Mouse (Mus musculus) ovary, postnatal 36 days (tissue): ENCODE results near the gene Mest.

Experiments
- DNase-seq: peaks from one replicate; pipeline ENCODE4 v3.0.0; 2022; ENCODE audit warnings: low spot score, mixed read lengths

Mest gene

GRCm38 (mm10) chr6:30739177-30739747, 15.9 kb downstream of the Mest start:
- no peak for DNase-seq

DNA sequence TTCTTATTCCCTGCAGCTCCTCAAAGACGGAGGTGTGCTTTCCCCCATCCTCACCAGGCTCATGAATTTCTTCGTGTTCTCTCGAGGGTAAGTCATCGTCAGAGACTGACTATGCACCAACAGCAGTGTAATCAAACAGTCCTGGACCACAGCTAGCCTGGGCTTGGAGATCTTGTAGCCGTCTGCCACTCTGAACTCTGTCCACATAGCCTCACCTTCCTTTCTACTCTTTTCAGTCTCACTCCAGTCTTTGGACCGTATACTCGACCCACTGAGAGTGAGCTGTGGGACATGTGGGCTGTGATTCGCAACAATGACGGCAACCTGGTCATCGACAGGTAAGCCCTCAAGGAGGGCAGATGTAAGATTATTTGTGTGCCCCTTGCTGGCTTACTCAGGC, 21.5 kb downstream of the Mest start:
- no peak for DNase-seq

- DNase-seq, result no peak
These were observed 22.2 kb downstream of the Mest start for GRCm38 (mm10) chr6:30745591-30745990.

- DNase-seq, result no peak
These were observed 24.4 kb downstream of the Mest start for GRCm38 (mm10) chr6:30747631-30748357.

DNA sequence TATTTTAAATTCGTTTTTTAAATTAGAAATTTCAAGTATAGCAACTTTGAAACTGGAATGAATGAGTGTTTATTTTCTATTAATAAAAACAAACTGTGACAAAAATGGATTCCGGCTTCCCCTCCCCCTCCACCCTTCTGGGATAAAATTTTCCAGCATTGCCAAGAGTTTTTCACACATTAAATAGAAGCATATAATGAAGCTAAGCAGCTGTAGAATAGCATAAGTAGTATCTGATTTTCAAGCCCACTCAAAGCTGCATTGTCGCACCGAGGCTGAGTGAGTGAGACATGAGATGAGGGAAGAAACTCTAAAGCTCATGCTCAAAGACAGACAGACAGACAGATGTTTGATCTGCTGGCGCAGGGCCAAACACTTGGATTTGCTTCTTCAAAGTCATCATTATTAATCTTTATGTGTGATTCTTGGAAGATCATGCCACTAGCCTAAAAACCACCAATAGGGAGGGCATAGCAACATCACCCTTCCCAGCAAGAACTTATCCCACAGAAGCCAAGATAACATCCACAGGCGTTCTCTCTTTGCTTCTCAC, 25.1 kb downstream of the Mest start:
- DNase-seq, result no peak

DNA sequence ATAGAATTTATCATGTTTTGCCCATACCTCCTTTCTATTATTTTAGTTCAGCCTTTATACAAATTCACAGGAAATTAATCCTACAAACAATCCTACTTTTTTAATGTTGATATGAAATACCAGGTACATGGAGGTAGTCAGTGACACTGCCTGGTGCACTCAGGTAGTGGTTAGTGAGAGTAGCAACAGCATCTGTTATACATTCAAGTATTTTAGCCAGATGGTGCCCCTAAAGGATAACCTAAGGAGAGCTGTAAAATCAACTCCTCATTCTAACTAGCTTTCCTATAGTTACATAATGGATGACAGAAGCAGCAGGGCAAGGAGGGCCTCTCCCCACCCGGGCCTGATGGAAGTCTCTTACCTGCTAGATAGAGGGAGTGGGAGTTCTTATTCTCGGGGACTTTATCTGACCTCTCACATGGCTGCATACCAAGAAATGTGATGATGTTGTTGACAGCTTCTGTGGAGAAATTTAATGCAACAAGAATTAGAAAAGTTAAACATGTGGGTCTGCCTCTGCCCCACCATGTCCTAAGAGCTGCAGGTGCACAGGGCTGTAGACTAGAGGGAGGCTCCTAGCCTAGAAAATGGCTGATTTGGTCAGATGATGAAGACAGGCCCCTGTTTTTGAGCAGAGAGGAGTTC, 25.8 kb downstream of the Mest start:
- DNase-seq, result no peak

DNA sequence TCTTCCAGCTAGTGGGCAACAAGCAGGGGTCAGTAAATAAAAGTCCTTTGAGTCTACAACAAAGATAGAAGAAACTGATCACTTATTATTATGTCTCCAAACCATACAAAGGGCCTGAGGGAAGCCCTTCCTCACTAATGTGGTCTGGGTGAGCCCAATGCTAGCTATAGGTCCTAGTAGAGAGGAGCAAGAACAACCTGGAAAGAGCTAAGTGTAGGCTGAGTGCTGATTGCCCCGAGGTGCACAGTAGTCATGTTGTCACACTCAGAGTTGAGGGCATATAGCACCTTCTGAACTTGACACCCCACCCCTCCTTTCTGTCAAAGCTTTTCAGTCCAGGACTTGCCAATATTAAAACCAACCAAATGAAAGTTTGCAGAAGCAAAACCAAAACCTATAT, 26.5 kb downstream of the Mest start:
- DNase-seq, result no peak

DNA sequence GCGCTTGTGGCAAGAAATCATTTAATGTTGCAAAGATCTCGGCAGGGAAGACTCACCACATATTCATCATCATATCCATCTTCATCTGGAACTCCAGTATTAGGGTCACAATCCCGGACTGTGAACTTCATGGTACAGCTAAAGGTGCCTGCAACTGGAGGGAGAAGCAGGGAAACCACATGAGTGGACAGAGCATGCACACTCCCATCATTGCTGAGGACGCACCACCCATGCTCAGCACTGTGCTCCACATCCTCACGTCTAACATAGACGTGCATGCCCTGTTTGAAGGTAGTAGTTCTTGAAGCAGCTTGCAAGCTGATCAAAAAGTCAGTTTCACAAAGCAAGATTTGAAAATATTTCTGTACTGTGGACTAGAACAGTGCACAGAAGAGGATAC, 27.1 kb downstream of the Mest start:
- no peak for DNase-seq

DNA sequence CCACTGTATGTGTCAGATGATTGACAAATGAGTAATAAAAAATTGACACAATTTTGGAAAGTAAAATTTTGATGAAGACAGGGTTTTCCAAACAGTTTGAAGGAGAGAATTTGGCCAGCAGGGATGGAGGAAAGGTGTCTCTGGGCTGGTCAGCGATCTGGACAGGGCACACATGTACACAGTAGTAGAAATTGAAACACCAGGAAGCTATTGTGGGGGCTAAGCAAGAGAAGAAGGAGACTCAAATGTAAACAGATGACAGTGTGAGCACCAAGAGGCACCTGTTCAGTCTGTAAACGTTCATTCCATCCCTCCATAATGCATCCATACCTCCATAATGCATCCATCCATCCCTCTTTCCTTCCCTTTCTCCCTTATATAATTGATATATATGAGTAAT, 27.9 kb downstream of the Mest start:
- no peak for DNase-seq
